Mouse (Mus musculus): ENCODE data around the gene Jsrp1.
A peak's percentile ranks its signal among the peaks of the same experiment; 100 is the strongest.

Gene Jsrp1

DNA sequence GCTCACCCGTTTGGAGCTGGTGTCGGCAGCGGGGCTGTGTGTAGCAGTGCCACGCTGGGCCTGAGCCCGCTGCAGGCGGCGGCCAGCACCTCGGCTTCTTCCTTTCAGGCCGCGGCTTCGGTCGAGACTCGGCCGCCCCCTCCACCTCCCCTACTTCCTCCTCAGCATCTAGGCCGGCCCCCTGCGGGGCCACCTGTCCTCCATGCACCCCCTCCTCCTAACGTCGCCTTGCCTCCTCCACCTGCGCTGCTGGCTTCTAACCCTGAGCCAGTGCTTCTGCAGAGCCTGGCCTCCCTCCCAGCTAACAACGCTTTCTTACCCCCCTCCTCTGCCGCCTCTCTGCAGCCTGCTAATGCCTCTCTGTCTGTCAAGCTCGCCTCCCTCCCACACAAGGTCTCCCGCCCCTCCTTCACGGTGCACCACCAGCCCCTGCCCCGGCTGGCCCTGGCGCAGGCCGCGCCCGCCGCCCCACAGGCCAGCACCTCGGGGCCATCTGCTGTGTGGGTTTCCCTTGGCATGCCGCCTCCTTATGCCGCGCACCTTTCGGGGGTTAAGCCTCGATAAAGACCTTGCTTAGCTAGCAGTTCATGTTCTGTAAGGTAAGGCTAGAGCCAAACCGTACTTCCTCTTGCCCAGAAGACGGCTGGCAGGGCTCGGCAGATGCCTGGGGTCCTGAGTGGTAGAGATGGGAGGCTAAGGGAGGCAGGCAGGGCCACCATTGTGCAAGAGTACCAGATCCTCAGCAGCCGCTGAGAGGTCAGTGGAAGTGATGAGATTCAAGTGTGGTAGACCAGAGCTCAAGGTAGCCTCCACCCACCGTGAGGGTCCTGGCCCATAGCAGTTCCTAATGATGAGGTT lies 20.9 kb downstream of the Jsrp1 start:
- no peak for DNase-seq (ENCODE audit: low spot score)

DNA sequence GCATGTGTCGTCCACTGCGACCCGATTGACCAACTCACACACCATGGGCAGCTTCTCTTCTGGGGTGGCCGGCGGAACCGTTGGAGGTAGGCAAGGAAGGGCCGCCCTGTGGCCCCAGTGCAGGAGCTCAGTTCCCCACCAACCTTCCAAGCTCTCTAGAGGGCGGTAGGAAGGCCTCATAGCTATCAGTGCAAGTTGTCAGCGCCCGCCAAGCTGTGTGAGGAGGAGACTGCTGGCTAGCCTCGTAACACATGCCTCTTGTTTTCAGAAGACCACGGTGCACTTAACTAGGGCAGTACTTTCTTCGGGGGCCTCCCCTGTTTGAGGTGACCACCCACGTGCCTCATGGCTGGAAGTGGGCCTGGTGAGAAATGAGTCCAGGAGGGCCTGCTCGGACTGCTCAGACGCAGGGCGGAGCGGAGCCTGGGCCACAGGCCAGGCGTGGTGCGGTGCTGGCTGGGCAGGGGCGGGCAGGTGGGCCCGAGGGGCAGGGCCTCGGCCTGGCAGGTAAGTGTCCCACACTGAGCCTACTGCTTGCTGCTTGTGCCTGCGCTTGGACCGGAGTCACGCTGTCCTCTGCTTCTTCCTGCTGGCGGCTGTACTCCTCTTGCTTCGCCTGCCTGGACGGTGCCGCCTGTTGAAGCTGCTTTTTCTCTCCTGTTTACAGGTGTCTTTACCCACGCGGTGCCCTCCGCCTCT lies 21.7 kb downstream of the Jsrp1 start:
- no peak for DNase-seq (ENCODE audit: low spot score)

DNA sequence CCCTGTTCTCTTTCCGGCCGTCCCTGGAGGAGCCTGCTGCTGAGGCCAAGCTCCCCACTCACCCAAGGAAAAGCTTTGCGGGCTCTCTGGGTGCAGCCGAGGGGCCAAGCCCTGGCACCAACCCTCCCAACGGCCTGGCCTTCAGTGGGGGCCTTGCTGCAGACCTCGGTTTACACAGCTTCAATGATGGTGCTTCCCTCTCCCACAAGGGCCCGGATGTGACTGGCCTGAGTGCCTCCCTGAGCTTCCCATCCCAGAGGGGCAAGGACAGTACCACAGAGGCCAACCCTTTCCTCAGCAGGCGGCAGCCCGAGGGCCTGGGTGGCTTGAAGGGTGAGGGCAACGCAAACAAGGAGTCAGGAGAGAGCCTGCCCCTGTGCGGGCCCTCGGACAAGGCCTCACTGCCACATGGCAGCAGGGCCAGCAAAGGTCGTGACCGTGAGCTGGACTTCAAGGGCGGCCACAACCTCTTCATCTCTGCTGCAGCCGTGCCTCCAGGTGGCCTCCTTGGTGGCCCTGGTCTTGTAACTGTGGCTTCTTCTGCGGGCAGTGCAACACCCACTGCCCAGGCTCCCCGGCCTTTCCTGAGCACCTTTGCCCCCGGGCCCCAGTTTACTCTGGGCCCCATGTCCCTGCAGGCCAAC lies 22.4 kb downstream of the Jsrp1 start:
- DNase-seq (ENCODE audit: low spot score) = no peak

DNA sequence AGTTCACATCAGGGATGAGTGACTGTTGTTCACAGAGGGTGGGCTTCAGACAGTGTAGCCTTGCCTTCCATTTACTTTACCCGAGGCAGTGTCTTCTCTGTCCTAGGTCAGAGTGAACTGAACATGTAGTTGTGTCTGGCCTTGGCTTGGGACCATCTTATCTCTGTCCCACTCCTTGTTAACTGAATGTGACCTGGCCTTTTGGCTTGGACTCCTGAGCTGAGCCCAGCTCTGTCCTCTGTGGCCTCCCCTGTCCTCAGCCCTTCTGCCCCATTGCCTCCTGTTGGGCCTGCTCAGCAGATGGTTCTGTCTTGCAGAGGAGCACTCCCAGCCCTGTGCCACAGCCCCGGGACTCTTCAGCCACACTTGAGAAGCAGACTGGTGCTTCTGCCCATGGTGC lies 25.8 kb downstream of the Jsrp1 start:
- no peak for DNase-seq (ENCODE audit: low spot score)

DNA sequence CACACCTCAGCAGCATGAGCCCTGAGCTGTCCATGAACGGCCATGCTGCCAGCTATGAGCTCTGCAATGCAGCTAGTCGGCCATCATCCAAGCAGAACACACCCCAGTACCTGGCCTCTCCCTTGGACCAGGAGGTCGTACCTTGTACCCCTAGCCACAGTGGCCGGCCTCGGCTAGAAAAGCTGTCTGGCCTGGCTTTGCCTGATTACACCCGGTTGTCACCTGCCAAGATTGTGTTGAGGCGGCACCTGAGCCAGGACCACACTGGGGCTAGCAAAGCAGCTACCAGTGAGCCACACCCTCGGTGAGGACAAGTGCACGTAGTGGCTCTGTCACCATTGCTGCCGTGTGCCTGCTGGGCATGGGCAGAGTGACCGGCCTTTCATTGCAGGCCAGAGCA lies 27.3 kb downstream of the Jsrp1 start:
- no peak for DNase-seq (ENCODE audit: low spot score)

DNA sequence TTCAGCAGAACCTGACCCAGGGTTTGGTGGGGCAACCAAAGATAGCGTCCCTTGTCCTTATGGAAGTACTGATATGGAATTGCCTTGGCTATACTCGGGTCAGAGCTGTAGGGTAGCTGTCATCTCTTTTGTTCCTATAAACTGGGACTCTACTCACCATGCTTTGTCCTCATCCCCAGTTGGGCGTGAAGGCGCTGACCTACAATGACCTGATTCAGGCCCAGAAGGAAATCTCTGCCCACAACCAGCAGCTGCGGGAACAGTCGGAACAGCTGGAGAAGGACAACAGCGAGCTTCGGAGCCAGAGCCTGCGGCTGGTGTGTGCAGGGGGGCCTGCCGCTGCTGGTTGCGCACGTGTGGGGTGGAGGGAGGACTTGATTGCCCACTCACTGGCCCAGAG lies 28.4 kb downstream of the Jsrp1 start:
- DNase-seq (ENCODE audit: low spot score) = no peak

DNA sequence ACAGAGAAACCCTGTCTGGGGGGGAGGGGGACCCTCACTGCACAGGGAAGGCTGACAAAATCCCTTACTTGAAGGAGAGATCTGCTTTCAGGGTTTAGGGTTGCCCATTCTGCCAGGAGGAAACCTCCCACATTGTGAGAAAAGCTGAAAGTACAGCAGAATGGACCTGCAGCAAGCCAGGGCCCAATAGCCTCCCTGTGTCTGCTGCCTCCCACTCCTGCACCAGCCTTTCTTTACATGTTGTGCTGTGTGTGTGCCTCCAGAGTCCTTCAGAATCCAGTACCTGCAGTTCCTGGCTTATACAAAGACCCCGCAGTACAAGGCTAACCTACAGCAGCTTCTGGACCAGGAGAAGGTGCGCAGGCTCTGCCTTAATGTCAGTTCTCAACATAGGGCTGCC lies 29.0 kb downstream of the Jsrp1 start:
- DNase-seq (ENCODE audit: low spot score) = no peak

DNA sequence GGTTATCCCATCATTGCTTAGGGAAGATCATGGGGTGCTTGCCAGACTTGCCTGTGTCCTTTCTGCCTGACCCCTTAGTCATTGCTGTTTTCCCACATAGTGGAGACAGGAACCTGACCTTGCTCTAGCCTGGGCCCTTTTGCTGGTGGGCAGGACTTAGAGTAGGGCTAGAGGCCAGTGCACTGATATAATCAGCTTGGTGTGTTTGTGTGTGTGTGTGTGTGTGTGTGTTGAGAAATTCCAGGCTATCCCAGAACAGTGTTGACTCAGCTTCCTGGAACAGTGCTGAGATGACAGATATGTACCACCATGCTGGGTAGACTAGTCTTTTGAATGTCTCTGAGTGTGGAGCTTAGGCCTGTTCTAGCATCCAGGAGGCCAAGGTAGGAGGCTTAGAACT lies 33.7 kb downstream of the Jsrp1 start:
- DNase-seq (ENCODE audit: low spot score) = no peak

DNA sequence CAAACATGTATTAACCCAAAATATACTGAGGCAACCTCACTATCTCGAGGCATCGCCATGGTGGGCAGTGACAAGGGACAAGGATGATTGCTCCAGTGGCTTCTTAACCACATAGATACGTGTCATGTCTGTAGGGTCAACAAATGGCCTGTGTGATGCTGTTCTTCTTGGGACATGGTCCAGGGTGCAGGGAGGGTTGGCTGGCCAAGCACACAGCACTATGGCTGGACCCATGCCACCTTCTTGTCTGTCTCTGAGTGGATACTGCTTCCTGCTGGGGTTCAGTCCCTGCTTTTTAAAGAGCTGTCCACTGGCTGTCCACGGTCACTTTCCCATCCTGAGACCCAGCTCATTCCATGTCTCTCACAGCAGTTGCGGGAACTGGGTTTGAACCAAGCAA lies 36.2 kb downstream of the Jsrp1 start:
- no peak for DNase-seq (ENCODE audit: low spot score)

DNA sequence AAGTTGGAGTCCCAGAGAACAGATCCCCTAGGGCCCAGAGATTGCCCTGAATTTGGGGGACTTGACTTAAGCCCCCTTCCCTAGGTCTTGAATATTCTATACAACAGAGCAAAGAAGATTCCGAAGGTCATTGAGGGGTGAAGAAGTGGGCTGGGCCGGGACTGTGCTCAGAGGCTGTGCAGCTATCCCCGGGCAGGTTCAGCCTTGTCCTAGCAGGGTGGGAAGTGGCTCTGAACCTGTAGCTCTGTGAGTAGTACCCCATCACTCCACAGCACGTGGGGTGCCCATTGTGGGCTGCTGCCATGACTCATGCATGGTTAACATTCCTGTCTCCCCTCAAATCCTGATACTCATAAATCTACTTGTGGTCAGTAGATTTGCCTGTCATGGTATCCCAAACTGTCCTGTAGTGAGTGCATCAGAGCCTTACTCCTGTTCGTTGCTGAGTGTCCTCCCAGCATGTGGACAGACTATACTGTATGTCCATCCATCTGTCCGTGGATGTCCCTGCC lies 36.9 kb downstream of the Jsrp1 start:
- no peak for DNase-seq (ENCODE audit: low spot score)

DNA sequence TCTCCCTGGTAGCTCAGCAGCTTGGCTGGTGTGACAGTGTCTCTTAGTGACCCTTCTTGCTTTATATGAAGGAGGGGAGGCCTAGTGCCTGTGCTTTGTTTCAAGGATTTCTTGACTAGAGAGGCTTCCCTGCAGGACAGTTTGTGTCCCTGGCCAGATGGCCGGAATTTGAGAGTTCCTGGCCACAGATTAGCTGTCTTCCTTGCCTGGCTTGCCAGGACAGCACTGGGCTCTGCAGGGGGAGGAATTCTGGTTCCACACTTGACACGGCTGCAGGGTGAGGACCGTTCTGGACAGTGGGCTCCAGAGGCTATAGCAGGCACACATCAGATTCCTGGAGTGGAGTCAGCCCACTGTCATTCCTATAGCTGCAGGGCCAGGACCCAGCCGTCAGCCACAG lies 37.6 kb downstream of the Jsrp1 start:
- DNase-seq (ENCODE audit: low spot score) = no peak

DNA sequence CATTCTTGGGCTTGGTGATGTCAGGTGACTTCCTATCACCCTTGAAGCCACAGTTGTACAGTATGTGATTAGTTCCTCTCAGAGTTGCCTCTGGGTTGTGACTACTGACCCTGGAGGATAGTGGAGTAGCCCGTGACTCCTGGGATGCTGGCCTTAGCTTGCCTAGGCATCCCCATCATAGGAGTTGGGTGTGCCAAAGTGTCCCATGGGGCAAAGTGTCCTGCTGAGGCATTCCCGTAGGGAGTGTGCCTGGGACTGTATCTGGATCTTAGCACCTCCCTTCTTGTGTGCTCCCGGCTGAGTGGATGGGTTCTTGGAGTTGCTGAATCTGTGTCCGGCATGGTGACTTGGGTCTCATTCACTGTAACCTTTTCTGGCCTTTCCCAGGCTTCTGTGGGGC lies 38.3 kb downstream of the Jsrp1 start:
- no peak for DNase-seq (ENCODE audit: low spot score)

DNA sequence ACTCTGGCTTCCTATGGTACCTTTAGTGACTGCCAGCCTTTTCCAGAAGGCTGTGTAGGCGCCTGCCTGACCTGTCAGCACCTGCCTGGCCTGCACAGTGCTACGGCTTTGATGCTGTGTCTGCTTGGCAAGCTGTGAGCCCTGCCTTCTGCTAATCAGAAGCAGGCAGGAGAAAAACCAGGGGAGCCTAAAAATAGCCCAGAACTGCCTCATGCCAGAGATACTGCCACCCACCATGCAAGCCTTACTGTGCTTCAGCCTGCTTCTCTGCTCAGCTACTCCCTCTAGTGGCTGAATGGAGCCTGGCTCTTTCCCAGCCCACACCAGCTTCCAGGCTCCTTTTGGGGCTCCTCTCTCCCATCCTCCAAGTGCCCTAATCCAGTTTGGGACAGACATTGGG lies 38.7 kb downstream of the Jsrp1 start:
- DNase-seq (ENCODE audit: low spot score) = peak; percentile 80

DNA sequence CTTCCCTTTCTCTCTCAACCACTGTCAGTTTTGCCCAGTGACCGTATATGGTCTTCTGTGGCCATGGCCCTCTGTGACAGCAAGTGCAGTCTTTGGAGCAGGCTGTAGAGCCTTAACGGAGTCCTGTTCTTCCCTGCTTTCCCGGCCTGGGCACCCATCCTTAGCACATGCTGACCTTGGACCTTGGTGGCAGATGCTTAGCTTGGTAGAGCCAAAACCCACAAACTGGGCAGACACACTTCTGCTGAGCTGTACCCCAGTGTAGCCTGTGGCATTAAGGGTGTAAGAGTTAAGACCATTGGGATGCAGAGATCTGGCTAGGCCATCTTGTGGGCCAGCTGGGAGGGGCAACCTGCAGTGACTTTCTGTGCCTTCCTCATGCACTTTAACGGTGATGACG lies 39.5 kb downstream of the Jsrp1 start:
- no peak for DNase-seq (ENCODE audit: low spot score)

DNA sequence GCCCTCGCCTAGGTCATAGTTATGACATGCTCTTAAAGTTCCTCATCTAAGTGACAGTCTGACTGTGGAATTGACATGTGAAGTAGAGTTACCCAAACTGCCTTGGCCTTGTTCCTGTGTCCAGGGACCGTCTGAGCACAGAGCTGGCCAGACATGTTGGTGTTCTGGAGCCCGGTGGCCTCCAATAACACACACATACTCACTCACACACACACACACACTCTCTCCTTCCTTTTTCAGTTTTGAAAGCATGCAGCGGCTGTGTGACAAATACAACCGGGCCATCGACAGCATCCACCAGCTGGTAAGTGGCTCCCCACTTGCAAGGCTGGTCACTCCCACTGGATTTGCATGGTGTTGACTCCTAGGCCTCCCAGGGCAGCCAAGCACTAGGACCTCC lies 44.9 kb downstream of the Jsrp1 start:
- DNase-seq (ENCODE audit: low spot score) = no peak

DNA sequence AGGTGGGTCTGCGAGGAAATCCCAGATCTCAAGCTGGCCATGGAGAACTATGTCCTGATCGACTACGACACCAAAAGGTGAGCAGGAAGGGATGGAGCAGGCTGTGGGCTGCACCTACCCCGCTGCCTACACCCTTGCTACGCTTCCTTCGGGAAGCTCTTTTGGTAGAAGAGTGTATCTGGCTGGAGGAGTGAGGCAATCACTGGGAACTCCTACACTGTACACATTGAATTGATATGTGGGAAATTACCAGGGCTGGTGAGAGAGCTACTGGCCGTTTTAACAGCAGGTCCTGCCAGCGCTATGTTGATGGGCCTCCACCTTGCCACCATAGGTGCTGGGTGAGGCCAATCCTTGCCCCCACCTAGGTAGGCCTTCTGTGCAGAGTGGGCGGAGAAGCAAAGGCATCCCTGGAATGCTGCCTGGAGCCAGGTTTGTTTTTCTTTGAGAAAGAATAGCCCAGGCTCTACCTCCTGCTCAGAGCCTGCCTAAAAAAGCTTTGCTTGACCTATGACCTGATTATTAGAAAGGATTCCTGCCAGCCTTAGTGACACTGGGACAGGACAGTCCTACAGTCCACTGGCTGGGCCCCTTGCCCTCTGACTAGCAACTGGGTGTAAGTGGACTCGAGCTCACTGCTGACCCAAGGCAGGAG lies 47.0 kb downstream of the Jsrp1 start:
- DNase-seq (ENCODE audit: low spot score) = peak; percentile 11

DNA sequence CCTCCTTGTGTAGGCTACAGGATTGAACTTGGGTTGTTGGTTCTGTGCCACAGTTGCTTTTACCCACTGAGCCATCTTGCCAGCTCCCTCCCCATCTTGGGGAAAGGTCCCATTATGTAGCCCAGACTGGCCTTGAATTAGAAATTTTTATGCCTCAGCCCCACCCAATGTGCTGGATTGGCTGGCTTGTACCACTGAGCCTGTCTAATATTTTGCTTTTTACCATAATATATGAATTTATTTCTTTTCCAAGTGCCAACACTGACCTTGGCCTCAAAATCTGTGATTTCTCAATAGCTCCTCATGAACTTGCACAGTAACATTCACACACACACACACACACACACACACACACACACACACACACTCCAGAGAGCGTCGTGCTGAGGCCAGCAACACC lies 47.6 kb downstream of the Jsrp1 start:
- DNase-seq (ENCODE audit: low spot score) = no peak

DNA sequence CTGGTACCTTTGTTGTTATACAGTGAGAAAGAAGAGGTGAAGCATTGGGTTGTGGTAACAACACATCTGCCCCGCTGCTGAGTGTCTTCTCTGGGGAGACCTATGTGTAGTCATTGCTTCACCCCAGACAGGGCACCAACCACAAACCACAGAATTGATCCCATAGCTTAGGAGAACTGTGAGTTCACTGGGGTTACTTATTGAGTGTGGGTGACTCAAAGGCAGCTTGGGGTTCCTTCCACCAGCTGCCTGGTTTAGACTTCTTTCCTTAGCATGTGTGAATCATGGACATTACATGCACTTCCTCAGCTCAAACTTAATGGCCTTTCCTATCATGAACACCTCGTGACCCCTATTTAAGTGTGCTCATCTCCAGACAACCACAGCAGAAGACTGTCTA lies 49.8 kb downstream of the Jsrp1 start:
- DNase-seq (ENCODE audit: low spot score) = no peak

DNA sequence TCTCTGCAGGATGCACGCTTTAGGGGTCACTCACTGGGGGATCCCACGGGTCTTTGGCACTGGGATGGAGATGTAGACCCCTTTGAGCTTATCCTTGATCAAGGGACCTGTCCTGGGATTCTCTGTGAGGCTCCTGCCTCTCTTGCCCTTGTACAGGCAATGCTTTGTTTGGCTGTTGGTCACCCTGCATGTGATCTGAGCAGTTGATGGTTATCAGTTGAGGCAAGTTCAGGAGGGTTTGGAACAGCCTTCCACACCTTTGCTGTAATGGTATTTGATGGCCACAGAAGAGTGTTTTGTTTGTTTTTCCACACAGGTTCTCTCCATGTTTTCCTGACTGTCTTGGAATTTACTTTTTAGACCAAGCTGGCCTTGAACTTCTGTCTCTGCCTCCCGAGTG lies 51.5 kb downstream of the Jsrp1 start:
- DNase-seq (ENCODE audit: low spot score) = no peak

DNA sequence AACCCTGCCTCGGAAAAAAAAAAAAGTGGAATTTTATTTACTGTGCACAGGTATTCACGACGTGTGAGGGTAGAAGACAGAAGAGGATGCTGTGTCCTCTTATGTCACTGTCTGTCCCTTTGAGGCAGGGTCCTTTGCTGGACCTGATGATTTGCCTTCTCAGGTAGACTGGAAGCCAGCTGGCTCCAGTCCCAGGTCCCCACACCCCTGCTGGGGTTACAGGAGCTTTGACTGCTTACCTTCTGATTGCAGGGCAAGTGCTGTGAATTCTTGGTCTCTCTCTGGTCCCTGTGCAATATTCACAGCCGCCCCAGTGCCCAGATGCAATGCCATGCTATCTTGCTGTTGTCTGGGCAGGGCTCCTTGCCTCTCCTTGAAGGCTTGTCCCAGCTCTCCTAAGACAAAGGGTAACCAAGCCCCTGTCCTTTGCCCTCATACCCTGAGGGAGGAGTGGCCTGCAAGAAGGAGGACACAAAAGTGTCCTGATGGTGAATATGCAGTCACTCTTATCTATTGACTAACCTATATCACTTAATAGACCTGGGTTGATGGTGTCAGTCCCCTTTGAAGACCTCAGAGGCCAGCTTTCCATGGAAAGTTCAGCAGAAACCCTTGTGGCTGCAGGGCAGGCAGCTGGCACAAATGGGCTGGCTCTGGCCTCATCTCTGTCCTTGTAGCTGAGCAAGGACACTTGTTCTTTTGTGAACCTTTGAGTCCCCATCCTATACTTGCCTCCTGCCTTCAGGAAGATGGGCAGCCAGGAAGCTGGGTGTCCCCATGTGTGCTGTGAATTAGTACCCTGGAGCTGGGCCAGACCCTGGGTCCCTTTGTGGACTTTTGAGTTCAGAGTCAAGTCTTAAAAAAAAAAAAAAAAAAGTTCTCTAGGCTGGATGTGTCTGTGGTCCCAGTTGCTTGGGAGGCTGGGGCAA lies 52.4 kb downstream of the Jsrp1 start:
- no peak for DNase-seq (ENCODE audit: low spot score)

DNA sequence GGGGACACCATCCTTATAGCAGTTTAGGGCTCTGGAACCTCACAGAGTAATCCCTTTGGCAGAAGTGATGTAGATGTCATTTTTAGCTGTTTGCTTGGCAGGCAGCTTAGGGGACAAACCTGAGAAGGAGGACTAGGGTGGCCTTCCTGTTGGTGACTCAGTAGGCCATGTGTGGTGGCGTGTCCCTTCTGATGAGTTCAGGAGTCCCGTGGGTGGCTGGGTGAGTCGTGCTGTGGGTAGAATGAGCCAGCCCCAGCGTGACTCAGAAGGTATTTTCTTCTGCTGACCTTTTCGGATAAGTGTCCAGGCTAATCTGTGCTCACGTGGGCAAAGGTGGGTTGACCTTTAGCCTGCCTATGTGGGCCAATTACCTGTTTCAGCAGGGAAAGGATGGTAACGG lies 54.6 kb downstream of the Jsrp1 start:
- no peak for DNase-seq (ENCODE audit: low spot score)

Data from embryo, embryonic 10 days (tissue).